Mouse (Mus musculus) heart, postnatal 0 days (tissue): Measurements from ENCODE around the gene Vps33a.

ENCODE experiments used
- CTCF ChIP-seq: IDR thresholded peaks from 2 replicates; pipeline ENCODE4 v1.5.1; 2016; ENCODE audit warnings: antibody characterized with exemption, control low read depth, low read depth
- EP300 ChIP-seq: IDR thresholded peaks from 2 replicates; pipeline ENCODE4 v1.6.1; 2016; ENCODE audit warnings: antibody characterized with exemption, low read depth

DNA sequence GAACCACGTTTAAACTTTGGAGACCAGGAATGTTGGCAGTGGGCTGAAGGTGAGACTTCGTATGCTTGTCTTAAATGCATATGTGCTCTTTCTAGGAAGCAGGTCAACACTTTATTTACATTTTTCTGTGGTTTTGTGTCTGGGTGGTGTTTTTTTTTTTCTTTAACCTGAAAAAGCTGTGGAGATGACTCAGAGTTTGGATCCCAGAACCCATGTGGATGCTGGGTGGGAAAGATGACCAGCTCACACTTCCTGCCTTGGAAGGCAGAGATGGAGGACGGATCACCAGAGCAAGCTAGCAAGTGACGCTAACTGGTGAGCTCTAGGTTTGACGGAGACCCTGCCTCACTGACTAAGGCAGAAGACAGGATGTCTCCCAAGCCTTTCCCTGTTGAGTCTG lies 58.0 kb downstream of the Vps33a start:
- TF ChIP-seq EP300 (no peak), CTCF (no peak)
